Mouse (Mus musculus) spleen, postnatal 4 days (tissue): ENCODE measurements at regions not wholly inside any gene's neighbourhood (a gene's known extent, or its start where the extent isn't known, plus 50 kb on each side); places are given as distances from the start of the nearest gene placed in this dataset.

ENCODE experiments used
- DNase-seq, 2 experiments: peaks; one replicate each; pipeline ENCODE4 v3.0.0; 2022; ENCODE audit warnings: low spot score in 2 of 2

DNA sequence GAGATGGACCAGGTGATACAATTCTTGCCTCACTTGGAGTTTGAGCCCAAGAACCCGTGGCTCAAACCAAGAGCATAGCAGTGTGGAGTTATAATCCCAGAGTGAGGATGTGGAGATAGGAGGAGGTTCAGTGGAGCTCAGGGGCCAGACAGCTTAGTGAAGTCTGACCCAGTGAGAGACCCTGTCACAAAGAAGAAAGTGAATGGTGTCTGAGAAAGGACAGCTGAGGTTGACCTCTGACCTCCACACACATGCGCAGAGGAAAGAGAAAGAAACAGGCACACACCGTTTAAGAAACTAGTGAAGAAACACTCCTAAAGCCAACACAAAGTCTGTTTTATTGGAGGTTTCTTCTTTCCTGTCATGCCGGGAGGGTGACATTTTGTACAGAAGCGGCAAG is 124.7 kb upstream of the Mkln1 start:
- DNase-seq = no peak

DNA sequence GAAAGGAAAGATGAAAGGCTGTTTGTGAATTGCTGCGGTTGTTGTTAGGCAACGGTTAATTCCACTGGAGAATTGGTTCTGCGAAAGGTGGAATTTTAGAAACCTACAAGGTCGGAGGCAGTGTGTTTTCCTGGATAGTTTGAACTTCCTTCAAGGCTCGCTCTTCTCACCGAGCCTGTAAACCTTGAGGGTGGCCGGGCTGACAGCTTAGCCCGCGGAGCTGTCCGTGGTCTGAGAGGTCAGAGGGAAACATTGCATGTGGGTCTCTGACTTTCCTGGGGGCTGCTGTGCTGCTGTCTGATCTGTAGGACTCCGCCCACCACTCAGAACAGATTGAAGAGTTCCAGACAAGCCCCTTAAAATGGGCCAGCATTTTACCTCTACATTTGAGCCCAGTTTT is 124.3 kb upstream of the Mkln1 start:
- DNase-seq = no peak

DNA sequence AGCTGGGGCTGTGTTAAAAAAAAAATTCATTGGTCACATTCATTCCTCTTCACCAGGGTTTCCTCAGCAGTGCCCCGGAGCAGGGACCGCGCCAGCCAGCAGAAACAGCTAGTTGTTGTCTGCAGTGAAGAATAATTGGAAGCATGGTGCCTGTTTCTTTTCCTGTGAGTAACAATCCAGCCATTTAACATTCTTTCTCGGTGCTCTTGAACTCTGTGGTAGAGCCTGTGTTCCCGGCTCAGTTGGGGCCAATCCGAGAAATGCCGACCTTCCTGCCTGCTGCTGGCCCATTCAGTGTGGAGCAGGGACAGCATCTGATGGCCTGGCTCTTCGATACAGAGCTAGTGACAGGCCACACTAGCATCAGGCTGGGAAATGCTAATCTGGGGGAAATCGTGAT is 120.7 kb upstream of the Mkln1 start:
- DNase-seq = no peak

DNA sequence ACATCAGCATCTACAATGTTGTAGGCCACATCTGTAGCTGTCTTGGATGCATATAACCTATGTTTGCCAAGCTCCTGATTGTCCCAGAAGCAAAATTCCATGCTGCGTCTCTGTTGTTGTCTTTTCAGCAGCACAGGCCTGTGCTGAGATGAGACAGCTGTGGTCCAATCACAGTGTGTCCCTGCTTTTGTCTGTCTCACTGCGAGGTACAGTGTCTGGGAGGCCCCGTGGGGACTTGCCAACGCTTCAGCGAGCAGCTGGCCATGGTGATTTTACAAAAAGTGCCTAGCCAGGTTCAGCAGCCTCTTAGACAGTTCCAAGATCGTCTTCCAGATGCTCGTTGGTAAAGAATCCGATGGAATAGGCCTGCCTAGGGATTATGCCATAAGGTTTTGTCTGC is 114.6 kb upstream of the Mkln1 start:
- DNase-seq = no peak

DNA sequence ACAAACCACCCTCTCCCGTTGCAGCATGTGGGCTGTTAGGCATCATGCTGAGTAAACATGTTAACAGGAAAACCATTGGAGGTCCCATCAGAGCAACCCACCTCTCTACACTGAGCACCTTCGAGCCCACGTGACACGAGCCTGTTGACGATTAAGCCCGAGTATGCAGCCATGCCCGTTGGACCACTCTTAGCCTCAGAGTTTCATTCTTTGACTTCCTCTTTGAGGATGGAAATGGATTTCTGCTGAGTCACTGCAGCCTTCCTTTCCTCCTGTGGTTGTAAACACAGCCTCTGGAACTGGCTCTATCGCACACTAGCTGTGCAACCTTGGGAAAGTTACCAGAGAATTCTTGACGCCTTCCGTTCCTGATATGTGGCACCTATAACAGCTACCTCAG is 114.1 kb upstream of the Mkln1 start:
- DNase-seq = no peak

DNA sequence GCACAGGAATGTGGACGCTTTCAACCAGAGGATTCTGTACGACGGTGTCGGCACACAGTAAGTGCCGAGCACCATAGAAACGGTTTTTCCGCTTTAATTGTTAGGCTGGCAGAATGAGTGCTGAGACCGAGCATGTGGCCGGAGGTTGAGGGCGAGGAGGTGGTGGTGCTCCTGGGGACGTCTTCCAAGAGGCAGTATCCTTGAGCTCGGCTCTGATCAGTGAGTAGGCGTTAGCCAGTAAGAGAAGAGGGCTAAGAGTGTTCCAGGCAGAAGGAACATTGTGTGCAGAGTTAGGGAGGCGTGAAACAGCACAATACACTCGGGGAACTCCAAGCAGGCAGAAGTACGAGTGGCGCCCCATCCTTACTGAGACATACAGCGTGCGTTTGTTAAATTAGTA is 113.5 kb upstream of the Mkln1 start:
- DNase-seq = no peak

DNA sequence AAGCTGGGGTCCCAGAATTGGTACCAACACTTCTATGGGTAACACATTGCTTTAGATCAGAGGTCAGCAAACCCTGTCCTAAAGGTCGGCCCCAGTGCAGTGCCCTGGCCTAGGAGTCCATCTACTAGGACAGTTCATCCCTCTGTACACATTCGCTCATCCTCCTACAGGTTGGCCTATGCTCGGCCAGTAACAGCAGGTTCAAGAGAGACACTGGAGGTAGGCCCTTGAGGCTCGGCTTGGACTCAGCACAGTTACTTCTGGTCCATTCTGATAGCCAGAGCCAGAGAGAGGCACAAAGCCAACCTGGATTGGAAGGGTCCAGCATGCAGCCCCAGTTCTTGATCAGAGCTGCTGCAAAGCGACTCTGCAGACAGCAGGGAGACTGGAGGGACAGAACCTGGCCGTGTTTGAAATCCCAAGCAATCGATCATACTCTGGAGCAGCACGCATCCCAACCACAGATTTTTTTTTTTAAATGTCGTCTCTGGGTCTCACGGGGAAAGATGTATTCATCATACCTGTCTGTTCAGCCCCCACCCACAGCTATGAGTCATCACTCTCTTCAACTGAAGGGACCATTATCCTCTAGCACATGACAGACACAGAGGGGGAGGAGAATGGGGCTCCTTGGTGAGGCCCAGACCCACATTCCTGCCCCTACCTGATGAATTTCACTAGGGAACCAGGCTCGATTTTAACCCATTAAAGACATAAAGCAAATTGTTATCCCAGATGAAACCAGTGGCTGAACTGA is 112.4 kb upstream of the Mkln1 start:
- no peak for DNase-seq

DNA sequence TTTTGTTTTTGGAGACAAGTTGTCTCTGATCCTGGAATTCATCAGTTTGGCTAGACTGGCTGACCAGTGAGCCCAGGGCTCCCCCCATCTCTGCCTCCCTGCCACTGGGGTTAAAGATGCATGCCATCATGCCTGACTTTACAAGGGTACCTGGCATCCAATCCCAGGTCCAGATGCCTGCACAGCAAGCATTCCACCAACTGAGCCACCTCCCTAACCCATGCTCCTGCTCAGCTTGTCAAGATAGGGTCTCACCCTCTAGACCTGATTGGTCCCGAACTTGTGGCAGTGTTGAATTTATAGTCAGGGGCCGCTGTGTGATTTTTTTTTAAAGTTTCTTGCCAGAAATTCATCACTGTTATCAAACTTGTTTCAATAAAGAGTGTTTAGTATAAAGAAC is 111.4 kb upstream of the Mkln1 start:
- DNase-seq = no peak

DNA sequence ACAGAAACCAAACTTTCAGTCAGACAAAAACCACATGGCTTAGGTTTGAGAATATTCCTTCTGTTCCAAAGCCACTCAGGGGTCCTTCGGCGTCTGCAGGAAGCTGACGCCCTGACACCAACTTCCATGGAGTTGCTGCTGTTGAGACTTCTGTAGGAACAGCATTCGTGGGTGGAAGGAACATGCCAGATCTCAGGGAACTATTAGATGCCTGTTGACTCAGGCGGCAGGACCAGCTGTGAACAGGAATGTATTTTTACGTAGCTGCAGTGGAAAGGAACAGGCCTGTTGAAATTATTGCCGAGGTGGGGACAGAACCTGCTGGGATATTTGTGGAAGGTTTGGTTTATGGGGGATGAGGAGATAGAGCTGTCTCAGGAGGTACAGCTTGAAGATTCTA is 110.8 kb upstream of the Mkln1 start:
- DNase-seq = no peak

DNA sequence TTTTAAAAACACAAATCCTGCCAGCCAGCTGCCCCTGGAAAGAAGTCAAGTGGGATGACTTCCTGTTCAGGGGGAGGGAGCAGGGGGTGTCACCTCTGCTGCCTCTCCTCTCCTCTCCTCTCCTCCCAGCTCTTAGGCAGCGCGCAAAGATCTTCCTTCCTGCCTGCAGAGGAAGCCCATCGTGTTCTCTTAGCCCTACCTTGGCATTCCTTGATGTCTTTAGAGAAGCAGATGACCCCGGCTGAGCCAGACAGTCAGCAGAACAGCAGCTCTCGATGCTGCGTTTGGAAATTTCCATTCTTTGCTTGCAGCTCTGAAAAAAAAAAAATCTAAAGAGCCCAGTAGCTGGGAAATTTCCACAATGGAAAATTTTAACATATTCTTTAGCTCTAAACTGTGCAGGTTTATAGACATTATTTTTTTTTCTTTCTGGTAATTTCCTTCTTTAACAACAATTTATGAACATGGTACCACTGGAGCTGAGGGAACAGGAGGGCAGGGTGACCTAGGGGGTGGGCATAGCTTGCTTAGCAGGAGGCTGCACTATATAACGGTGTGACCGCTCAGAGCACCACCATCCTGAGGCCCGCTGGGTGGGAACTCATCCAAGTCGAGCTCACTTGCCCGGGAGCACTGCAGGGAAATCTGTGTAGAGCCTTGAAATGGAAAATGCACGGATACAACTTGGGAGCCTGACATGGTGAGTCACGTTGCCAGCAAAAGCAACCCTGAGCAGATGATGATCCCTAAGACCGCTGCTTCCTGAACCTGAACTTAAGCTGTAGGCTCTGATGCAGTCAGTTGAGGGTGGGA is 109.9 kb upstream of the Mkln1 start:
- DNase-seq = no peak

DNA sequence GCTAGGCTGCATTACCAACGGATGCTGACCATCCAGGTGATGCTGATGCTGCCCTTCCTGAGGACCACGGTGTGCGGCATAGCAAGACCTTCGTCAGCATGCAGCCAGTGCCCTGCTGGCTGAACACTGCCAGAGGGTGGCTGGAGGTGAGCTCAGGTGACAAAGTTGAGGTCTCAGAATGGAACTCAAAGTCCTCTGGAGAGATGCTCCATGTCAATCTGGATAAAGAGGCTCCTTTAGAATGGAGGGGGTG is 109.4 kb upstream of the Mkln1 start:
- no peak for DNase-seq

DNA sequence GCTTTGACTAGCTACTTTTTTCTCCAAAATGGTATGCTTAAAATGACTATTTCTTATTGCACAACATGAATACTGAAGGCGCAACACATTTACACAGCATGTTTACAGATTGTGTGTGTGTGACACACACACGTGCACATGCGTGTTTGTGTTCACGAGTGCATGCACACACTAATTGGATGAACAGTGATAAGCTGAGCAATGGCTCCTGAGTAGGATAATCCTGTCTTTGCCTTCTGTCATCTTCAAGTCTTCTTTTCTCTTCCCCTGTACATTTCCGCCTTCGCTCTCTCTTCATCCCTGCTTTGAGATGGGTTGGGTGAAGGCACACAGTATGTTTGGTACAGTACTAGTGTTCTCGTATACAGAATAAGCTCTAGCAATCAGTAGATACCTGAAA is 106.5 kb upstream of the Mkln1 start:
- DNase-seq = no peak

DNA sequence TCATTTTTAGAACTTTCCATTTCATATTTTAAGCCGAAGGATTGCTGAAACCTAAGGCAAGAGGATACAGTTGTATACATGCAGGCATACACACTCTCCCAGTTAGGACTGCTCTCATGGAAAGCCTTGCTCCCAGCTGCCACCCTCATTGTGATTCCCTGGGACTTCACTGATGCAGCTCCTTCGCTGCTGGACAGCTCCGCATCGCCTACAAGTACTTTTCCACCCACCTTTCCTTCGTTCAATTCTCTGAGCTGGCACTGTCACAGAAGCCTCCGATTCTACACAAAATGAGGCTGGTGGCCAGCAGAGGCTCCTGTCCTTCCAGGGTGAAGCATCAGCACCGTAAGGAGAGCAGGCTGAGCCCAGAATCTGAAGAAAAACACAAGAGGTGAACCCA is 105.5 kb upstream of the Mkln1 start:
- no peak for DNase-seq

DNA sequence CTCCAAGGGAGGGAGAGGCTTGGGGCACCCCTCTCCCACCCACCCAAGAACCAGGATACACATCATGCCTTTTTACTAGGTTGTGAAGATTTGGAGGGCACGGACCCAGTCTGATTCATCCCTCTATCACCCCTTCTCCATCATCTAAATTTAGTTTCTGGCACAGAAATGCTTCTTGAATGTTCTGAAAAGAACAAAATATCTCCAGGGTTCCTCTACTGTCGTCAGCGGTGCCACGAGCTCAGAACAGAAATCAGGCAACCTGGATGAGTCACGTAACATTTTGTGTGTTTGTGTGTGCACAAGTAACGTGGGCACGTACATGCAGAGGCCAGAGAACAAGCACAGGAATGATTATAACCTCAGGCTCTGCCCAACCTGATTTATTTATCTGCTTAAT is 99.1 kb upstream of the Mkln1 start:
- DNase-seq = no peak

DNA sequence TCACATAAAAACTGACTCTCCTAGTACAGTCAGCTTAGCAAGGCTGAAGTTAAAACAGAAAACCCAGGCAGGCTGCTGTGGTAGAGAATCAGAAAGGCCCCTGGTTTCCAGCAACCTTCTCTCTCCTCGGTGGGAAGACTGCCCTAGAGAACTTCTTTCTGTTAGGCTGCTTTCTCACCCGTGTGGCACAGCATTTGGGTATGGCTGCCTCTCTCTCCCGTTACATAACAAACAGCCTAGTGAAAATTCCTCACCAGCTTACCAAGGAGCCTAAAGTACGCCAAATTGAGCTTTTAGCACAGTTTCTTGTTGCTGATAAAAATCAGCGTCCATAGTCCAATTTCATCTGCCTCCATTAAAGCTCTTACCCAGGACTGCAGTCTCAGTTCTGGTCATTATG is 92.8 kb upstream of the Mkln1 start:
- no peak for DNase-seq

DNA sequence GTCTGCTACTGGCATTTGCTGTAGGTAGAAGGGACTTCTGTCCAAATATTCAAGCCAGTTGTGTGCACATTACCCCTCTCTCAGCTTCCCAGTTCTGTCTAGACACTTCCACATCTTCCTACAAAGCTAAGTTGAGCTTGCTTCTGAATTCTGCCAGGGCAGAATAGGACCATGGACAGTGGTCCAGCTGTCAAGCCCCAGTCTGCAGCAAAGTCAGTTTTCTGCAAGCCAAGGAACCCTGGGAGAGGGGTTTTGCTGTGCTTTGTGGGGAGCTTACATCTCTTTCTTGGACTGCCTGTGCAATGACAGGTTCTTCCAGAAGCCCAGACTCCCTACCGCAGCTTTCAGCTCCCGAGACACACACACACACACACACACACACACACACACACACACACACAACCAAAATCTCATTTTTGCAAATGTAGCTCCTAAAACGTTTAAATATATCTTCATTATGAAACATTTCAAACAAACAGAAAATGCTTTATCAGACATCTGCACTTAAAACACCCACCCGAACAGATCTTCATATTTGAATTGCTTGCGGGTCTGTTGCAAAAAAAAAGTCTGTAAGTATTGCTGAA is 91.4 kb upstream of the Mkln1 start:
- no peak for DNase-seq

DNA sequence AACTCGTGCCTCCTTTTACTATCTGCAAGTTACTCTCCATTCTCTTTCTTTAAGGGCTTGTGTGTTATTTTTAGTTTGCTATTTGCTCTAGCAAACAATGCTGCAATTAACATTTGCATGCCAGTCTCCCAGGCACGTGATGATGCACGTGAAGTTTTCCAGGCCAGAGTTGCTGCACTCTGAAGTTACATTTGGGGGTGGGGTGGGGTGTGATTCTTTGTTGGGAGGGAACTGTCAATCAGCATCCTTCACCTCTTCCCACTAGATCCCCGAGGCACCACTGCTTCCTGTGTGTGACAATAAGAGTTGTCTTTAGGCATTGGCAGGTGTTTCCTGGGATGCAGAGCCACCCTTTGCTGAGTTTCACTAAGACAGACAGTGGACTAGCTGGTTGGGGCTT is 90.6 kb upstream of the Mkln1 start:
- no peak for DNase-seq

DNA sequence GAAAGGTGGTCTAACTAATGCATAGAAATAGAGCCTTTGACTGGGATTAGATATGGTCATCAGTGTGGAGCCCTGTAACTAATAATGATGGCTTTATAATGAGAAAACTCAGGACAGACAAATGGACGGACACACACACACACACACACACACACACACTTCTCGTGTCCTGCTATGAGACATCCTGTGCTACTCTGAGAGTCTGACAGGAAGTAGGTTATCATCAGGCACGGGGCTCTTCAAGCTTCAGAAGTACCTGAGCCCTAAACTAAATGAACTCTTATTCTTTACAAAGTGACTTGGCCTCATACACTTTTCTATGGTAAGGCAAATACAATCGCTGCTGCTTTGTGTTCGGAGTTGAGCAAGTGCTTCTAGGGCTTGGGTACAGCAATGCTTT is 87.9 kb upstream of the Mkln1 start:
- no peak for DNase-seq

DNA sequence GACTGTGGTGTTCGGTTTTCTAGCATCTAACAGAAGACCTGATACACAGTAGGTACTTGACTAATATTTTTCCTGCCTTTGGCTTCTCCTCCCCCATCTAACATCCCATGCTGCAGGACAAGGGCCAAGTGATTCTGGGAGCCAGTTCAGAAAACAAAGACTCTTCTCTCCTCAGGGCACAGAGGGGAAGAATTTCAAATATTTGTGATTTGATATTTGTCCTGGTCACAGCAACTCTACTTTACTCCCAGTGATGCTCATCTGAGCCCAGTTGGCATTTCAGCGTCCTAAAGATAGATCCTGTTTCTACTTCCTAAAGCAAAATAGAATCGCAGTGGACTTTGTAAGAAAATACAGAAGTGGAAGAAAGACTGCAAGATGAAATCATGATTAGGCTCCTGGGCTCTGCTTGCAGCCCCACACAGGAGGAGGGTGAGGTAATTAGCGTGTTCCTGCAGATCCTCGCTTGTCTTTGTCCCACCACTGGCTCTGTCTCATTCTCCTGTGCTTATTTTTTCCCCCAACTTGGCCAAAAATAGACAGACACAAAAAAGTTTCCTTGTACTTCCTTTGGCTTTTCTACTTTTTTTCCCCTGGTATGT is 84.6 kb upstream of the Mkln1 start:
- DNase-seq = no peak

DNA sequence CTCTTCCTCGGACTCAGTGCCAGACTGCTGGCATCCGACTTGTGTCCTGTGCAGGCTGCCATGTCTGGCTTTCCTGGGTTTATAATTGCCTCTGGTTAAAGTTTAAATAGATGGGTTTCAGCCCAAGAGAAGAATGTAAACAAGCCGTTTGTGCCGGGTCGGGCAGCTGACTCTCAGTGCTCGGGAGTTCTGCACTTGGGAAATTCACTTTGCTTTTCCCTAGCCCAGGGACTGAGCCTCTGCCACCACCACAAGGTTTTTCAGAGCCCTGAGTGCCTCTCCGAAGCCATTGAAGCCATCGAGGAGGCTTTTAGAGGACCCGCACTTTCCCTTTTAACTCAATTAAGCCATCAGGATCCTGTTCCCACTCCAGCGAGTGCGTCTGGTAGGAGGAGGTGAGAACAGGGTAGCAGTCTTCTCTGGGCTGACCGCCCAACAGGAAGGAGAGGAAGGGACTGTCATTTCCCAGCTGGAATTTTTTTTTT is 80.8 kb upstream of the Mkln1 start:
- no peak for DNase-seq

DNA sequence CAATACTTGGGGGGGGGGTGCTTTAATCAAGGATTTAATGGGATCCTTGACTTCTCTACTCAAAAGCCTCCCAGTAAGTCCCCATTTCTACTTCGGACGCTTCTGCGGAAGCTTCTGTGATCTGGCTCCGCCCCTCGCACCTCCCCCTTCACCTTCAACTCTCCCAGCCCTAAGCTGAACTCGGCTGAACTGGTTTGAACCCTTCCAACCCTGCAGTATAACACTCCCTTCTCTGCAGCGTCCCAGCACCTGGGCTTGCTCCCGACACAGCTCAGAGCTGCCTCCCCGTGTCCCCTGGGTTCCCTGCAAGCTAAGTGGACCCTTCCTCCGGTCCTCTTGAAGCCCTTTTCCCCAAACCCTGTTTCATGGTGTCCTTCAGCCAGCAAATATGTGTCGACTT is 80.0 kb upstream of the Mkln1 start:
- DNase-seq = peak; percentile 22 to 69

DNA sequence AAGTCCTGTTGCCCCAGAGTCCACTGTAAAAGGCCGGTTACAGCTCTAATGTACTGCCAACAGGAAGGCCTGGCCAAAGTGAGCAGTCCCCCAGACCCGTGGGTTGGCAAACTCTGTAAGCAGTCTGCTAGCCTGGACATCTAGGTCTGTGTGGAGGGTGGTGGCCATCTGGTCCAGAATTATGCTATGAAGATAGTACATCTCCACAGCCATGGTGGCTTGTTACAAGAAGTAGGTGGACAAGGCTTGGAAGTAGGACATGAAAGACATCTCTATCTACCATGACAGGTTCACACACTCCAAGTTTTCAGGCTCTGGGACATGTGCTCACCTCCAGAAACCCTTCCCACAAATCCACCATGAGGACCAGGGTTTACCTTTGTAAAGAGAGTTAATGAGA is 79.1 kb upstream of the Mkln1 start:
- DNase-seq = no peak
